18 mouse cellular contexts compared by ENCODE assay signal in the genomic region with DNA sequence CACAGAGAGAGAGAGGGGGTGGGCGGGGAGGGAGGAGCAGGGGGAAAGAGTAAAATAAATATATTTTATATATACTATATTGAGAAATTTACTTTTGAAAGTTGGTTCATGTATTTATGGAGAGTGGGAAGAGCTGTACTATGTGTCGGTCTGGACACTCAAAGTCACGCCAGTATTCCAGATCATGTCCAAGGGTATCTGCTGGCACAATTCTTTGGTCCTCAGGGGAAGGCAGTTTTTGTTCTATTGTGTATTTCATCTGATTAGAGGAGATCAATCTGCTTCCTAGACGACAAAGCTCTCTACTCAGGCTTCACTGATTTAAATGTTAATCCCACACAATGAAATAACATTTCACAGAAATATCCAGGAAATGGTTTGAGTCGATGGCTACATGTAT.
DNase-seq lines count a peak whose midpoint lies in the region; ATAC-seq lines count a peak whose summit lies in the region.
"Had no signal": no experiment of that assay in that cellular context is flagged by ENCODE, and none has a peak within 500 bp of the region (broad histone marks: within the 10 kb centered on the region; RNA-seq: fewer than 3 reads in every experiment).

No protein-coding gene starts in this region.

- no peaks in the 10 kb centered on the region for H3K36me3 ChIP-seq in midbrain, embryonic 11.5 days (ENCODE audit: control insufficient read depth, insufficient read depth, low read length)
- no peaks in the 10 kb centered on the region for H3K36me3 ChIP-seq in midbrain, embryonic 15.5 days (replicated peaks)
- H3K36me3 ChIP-seq: G1E had no signal

- H3K4me1 ChIP-seq in midbrain, embryonic 11.5 days (ENCODE audit: control insufficient read depth, insufficient read depth, low read length) = peaks cover 4% of the 10 kb centered on the region
- H3K4me1 ChIP-seq in midbrain, embryonic 15.5 days = no peaks in the 10 kb centered on the region

- H3K4me3 ChIP-seq in midbrain, embryonic 11.5 days (ENCODE audit: low read depth, low read length) = no peak overlapping the region
- no peak overlapping the region for H3K4me3 ChIP-seq in midbrain, embryonic 15.5 days

- H3K9ac ChIP-seq in midbrain, embryonic 11.5 days (ENCODE audit: low read length) = no peak overlapping the region
- H3K9ac ChIP-seq in midbrain, embryonic 15.5 days = no peak overlapping the region

- no peaks in the 10 kb centered on the region for H3K27me3 ChIP-seq in midbrain, embryonic 11.5 days (ENCODE audit: control insufficient read depth, insufficient read depth, low read length)
- no peaks in the 10 kb centered on the region for H3K27me3 ChIP-seq in midbrain, embryonic 15.5 days (replicated peaks)
- H3K27me3 ChIP-seq: CH12.LX, Patski had no signal

- WGBS in midbrain, embryonic 11.5 days = 31% methylated on average over 5 of the region's 5 CpGs
- 42% methylated on average over 5 of the region's 5 CpGs for WGBS in midbrain, embryonic 15.5 days

- peak; percentile 66 for DNase-seq in midbrain, embryonic 11.5 days (ENCODE audit: low spot score, missing footprints)
- DNase-seq: adrenal gland, adult 2 months; adrenal gland, adult 8-10 months; adrenal gland, postnatal 10 days; adrenal gland, postnatal 14 days; adrenal gland, postnatal 25 days; adrenal gland, postnatal 36 days; B cell, adult 2 months; cerebellum, adult 11 months; cerebellum, adult 11-12 months; cerebellum, adult 18-20 months; cerebellum, adult 2 months had no signal

- H3K4me2 ChIP-seq in midbrain, embryonic 11.5 days = no peak overlapping the region
- no peak overlapping the region for H3K4me2 ChIP-seq in midbrain, embryonic 15.5 days

- no peaks in the 10 kb centered on the region for H3K9me3 ChIP-seq in midbrain, embryonic 11.5 days (ENCODE audit: control insufficient read depth, low read length)
- no peaks in the 10 kb centered on the region for H3K9me3 ChIP-seq in midbrain, embryonic 15.5 days

- peak; percentile 69 for ATAC-seq in midbrain, embryonic 11.5 days (ENCODE audit: low FRiP score)
- no peak for ATAC-seq in midbrain, embryonic 15.5 days (replicated peaks)
- ATAC-seq: activated CD4-positive, CD25-positive, alpha-beta regulatory T cell, adult 4 months; CD4-positive, CD25-positive, alpha-beta regulatory T cell, adult 4 months; Patski had no signal

- H3K27ac ChIP-seq in midbrain, embryonic 11.5 days (ENCODE audit: low read depth, low read length) = no peak overlapping the region
- no peak overlapping the region for H3K27ac ChIP-seq in midbrain, embryonic 15.5 days
